Comparison of ENCODE assay signal across 8 mouse cellular contexts in genomic region chr8:120633665-120634271, GRCm38 (mm10). TPM values are rescaled to one million over a fixed set of nuclear protein-coding genes. Genes with fewer than 3 reads are reported as not detected.
DNase-seq lines count a peak whose midpoint lies in the region; ATAC-seq lines count a peak whose summit lies in the region.

No protein-coding gene starts in this region.

- peaks cover 3% of the 10 kb centered on the region for H3K9me3 ChIP-seq in embryonic facial prominence, embryonic 10.5 days
- H3K9me3 ChIP-seq in hindbrain, embryonic 16.5 days (ENCODE audit: control insufficient read depth, low read length), result no peaks in the 10 kb centered on the region

- peaks cover 82% of the 10 kb centered on the region for H3K27me3 ChIP-seq in embryonic facial prominence, embryonic 10.5 days (replicated peaks; ENCODE audit: low read depth, poor library complexity, severe bottlenecking)
- peaks cover 6% of the 10 kb centered on the region for H3K27me3 ChIP-seq in hindbrain, embryonic 16.5 days (replicated peaks; ENCODE audit: control insufficient read depth, insufficient read depth, low read length)

- peak overlapping the region; percentile 67; the same call in 1 of the 2 replicates for H3K27ac ChIP-seq in embryonic facial prominence, embryonic 10.5 days (replicated peaks)
- peak overlapping the region; percentile 12; the same call in 1 of the 2 replicates for H3K27ac ChIP-seq in hindbrain, embryonic 16.5 days (ENCODE audit: low read depth, low read length)

- peaks cover 39% of the 10 kb centered on the region for H3K4me1 ChIP-seq in embryonic facial prominence, embryonic 10.5 days
- peaks cover 10% of the 10 kb centered on the region for H3K4me1 ChIP-seq in hindbrain, embryonic 16.5 days (ENCODE audit: control insufficient read depth, insufficient read depth, low read depth, low read length)

- H3K36me3 ChIP-seq in embryonic facial prominence, embryonic 10.5 days (replicated peaks), result no peaks in the 10 kb centered on the region
- H3K36me3 ChIP-seq in hindbrain, embryonic 16.5 days (ENCODE audit: control insufficient read depth, insufficient read depth, low read length), result no peaks in the 10 kb centered on the region

- 1% methylated on average over 44 of the region's 44 CpGs for WGBS in embryonic facial prominence, embryonic 10.5 days
- WGBS in hindbrain, embryonic 16.5 days, result 1% methylated on average over 44 of the region's 44 CpGs

- peak; percentile 28 for ATAC-seq in hindbrain, embryonic 16.5 days
- 0 out of 2 replicates have a peak, but pooled peaks have one; percentile 12 for ATAC-seq in megakaryocyte progenitor cell, adult 5-6 weeks (replicated peaks; ENCODE audit: poor library complexity)
- ATAC-seq in inflammation-experienced regulatory T-cells, adult 6 months, result no peak

- peak overlapping the region; percentile 83 for H3K9ac ChIP-seq in hindbrain, embryonic 16.5 days (ENCODE audit: low read depth, low read length)

- DNase-seq in cerebellum, postnatal 10 days, result peak; percentile 46 to 49
- DNase-seq in cerebellum, adult 8-10 months, result no peak
- peak; percentile 16 to 23 for DNase-seq in B cell, adult 2 months
- peak; percentile 46 for DNase-seq in embryonic facial prominence, embryonic 10.5 days (ENCODE audit: low spot score)
- DNase-seq in cerebellum, postnatal 36 days, result no peak

- peak overlapping the region; percentile 98 for H3K4me2 ChIP-seq in hindbrain, embryonic 16.5 days (ENCODE audit: low read length)

- peak overlapping the region; percentile 74 for H3K4me3 ChIP-seq in embryonic facial prominence, embryonic 10.5 days
- H3K4me3 ChIP-seq in hindbrain, embryonic 16.5 days (ENCODE audit: low read length), result peak overlapping the region; percentile 71

RNA-seq across cellular contexts. Expression of gene 1190005I06Rik, which starts 13.7 kb away (rescaled TPM):
- 2.9 and 3.8 TPM in 2 replicates for polyA plus RNA-seq in embryonic facial prominence, embryonic 10.5 days (2016; fragmentation: Nextera tagmentation; extraction: Ambion mirVana)
- polyA plus RNA-seq in hindbrain, embryonic 16.5 days (2015; fragmentation: Nextera tagmentation; extraction: Ambion mirVana), result 18.3 and 20.5 TPM in 2 replicates
- 0.78 and 1.1 TPM in 2 replicates for total RNA-seq in megakaryocyte progenitor cell, adult 5-6 weeks (2015)
- total RNA-seq in megakaryocyte progenitor cell, adult 5-6 weeks (2017), result not detected in 2 replicates
- 1 to 10 TPM in 1 of 3 experiments, not detected in 2; 1.6 TPM for polyA plus RNA-seq in inflammation-experienced regulatory T-cells, adult 6 months (2017; shearing (Covaris generic))

RNA-seq across cellular contexts. Expression of gene Gm27021, which starts 34.1 kb away (rescaled TPM):
- 3.7 and 4.2 TPM in 2 replicates for polyA plus RNA-seq in embryonic facial prominence, embryonic 10.5 days (2016; fragmentation: Nextera tagmentation; extraction: Ambion mirVana)
- 6.5 and 7.9 TPM in 2 replicates for polyA plus RNA-seq in hindbrain, embryonic 16.5 days (2015; fragmentation: Nextera tagmentation; extraction: Ambion mirVana)
- not detected in 2 replicates for total RNA-seq in megakaryocyte progenitor cell, adult 5-6 weeks (2015)
- total RNA-seq in megakaryocyte progenitor cell, adult 5-6 weeks (2017), result not detected in 2 replicates
- polyA plus RNA-seq in inflammation-experienced regulatory T-cells, adult 6 months (2017; shearing (Covaris generic)), result under 1 TPM in 1 of 3 experiments, not detected in 2; 0.98 TPM

RNA-seq across cellular contexts. Expression of gene Cox4i1, which starts 34.3 kb away (rescaled TPM):
- polyA plus RNA-seq in embryonic facial prominence, embryonic 10.5 days (2016; fragmentation: Nextera tagmentation; extraction: Ambion mirVana), result 874 and 883 TPM in 2 replicates
- polyA plus RNA-seq in hindbrain, embryonic 16.5 days (2015; fragmentation: Nextera tagmentation; extraction: Ambion mirVana), result 1,225 and 1,379 TPM in 2 replicates
- 731 and 787 TPM in 2 replicates for total RNA-seq in megakaryocyte progenitor cell, adult 5-6 weeks (2015)
- total RNA-seq in megakaryocyte progenitor cell, adult 5-6 weeks (2017), result 392 and 475 TPM in 2 replicates
- polyA plus RNA-seq in inflammation-experienced regulatory T-cells, adult 6 months (2017; shearing (Covaris generic)), result 1,000 to 10,000 TPM; 1,064 to 1,179 (median 1,122) TPM

RNA-seq across cellular contexts. Expression of gene Emc8, which starts 34.6 kb away (rescaled TPM):
- polyA plus RNA-seq in embryonic facial prominence, embryonic 10.5 days (2016; fragmentation: Nextera tagmentation; extraction: Ambion mirVana), result 388 and 400 TPM in 2 replicates
- 118 and 124 TPM in 2 replicates for polyA plus RNA-seq in hindbrain, embryonic 16.5 days (2015; fragmentation: Nextera tagmentation; extraction: Ambion mirVana)
- 63.9 and 66.1 TPM in 2 replicates for total RNA-seq in megakaryocyte progenitor cell, adult 5-6 weeks (2015)
- 56.3 and 61.1 TPM in 2 replicates for total RNA-seq in megakaryocyte progenitor cell, adult 5-6 weeks (2017)
- 10 to 100 TPM; 41.3 to 90.8 (median 53.1) TPM for polyA plus RNA-seq in inflammation-experienced regulatory T-cells, adult 6 months (2017; shearing (Covaris generic))

RNA-seq across cellular contexts. Expression of gene Gins2, which starts 44.7 kb away (rescaled TPM):
- polyA plus RNA-seq in embryonic facial prominence, embryonic 10.5 days (2016; fragmentation: Nextera tagmentation; extraction: Ambion mirVana), result 156 TPM in 2 replicates
- 20.6 and 22.0 TPM in 2 replicates for polyA plus RNA-seq in hindbrain, embryonic 16.5 days (2015; fragmentation: Nextera tagmentation; extraction: Ambion mirVana)
- 65.9 and 67.1 TPM in 2 replicates for total RNA-seq in megakaryocyte progenitor cell, adult 5-6 weeks (2015)
- 28.1 and 47.1 TPM in 2 replicates for total RNA-seq in megakaryocyte progenitor cell, adult 5-6 weeks (2017)
- 10 to 100 TPM in 2 of 3 experiments, 1 to 10 TPM in 1; 9.6 to 54.3 (median 13.6) TPM for polyA plus RNA-seq in inflammation-experienced regulatory T-cells, adult 6 months (2017; shearing (Covaris generic))

Comparison
In these comparisons a context has a peak if more than half of its experiments do, and no peak if none do; other contexts are left out.
1. DNase-seq: peak in cerebellum, postnatal 10 days (2 of 2), B cell, adult 2 months (2 of 2) and embryonic facial prominence, embryonic 10.5 days (single experiment); none in cerebellum, adult 8-10 months (single experiment) and cerebellum, postnatal 36 days (0 of 2).